Mouse (Mus musculus) liver, embryonic 13.5 days (tissue): Measurements from ENCODE around the gene Ttc6. TPM values are rescaled to one million over a fixed set of nuclear protein-coding genes. Genes with fewer than 3 reads are reported as not detected.

Experiments used
- ATAC-seq: fragments of 200-750 bp; cut with Nextera tagmentation; 2 replicates; pipeline ENCODE4 v1.8.0; 2017; ENCODE audit warnings: low read depth, mild to moderate bottlenecking, moderate number of reproducible peaks, moderate library complexity
- DNase-seq: peaks from one replicate; pipeline ENCODE4 v3.0.0; 2022
- H3K27ac ChIP-seq: fragments of 300-500 bp; sonication (generic); 2 replicates; pipeline ENCODE4 v1.5.1; 2015; ENCODE audit warnings: moderate library complexity, mild to moderate bottlenecking, inconsistent platforms
- H3K27me3 ChIP-seq: fragments of 300-500 bp; sonication (generic); 2 replicates; pipeline ENCODE4 v1.6.1; 2015; ENCODE audit warnings: mild to moderate bottlenecking, inconsistent platforms
- H3K36me3 ChIP-seq: fragments of 300-500 bp; sonication (generic); 2 replicates; pipeline ENCODE4 v1.6.1; 2015; ENCODE audit warnings: mild to moderate bottlenecking, inconsistent platforms
- H3K4me1 ChIP-seq: fragments of 300-500 bp; sonication (generic); replicated peaks from 2 replicates; pipeline ENCODE4 v1.6.1; 2015; ENCODE audit warnings: inconsistent platforms
- H3K4me2 ChIP-seq: fragments of 300-500 bp; sonication (generic); 2 replicates; pipeline ENCODE4 v1.6.1; 2015; ENCODE audit warnings: inconsistent platforms, mild to moderate bottlenecking, moderate library complexity
- H3K4me3 ChIP-seq: fragments of 300-500 bp; sonication (generic); replicated peaks from 2 replicates; pipeline ENCODE4 v1.5.1; 2015; ENCODE audit warnings: mild to moderate bottlenecking, inconsistent platforms
- H3K9ac ChIP-seq: fragments of 300-500 bp; sonication (generic); 2 replicates; pipeline ENCODE4 v1.6.1; 2015; ENCODE audit warnings: mild to moderate bottlenecking, inconsistent platforms
- H3K9me3 ChIP-seq: fragments of 300-500 bp; sonication (generic); replicated peaks from 2 replicates; pipeline ENCODE4 v1.6.1; 2016; ENCODE audit warnings: inconsistent platforms
- WGBS: fragments of 180-500 bp; shearing (Covaris S2); methylation state at CpG from one replicate; pipeline ENCODE4 v1.1.7; 2015; ENCODE audit not compliant: insufficient replicate concordance; 5-methylcytosine and 5-hydroxymethylcytosine counted together
- polyA plus RNA-seq: library from polyadenylated mRNA; unstranded; fragments of >200 nt; fragmentation: Nextera tagmentation; extraction: Ambion mirVana; gene quantifications from 2 replicates; pipeline ENCODE4 v1.2.1, GENCODE M21; 2015

Ttc6 gene
- polyA plus RNA-seq, 1 experiment from 2014 or later, result 0.05 TPM

DNA sequence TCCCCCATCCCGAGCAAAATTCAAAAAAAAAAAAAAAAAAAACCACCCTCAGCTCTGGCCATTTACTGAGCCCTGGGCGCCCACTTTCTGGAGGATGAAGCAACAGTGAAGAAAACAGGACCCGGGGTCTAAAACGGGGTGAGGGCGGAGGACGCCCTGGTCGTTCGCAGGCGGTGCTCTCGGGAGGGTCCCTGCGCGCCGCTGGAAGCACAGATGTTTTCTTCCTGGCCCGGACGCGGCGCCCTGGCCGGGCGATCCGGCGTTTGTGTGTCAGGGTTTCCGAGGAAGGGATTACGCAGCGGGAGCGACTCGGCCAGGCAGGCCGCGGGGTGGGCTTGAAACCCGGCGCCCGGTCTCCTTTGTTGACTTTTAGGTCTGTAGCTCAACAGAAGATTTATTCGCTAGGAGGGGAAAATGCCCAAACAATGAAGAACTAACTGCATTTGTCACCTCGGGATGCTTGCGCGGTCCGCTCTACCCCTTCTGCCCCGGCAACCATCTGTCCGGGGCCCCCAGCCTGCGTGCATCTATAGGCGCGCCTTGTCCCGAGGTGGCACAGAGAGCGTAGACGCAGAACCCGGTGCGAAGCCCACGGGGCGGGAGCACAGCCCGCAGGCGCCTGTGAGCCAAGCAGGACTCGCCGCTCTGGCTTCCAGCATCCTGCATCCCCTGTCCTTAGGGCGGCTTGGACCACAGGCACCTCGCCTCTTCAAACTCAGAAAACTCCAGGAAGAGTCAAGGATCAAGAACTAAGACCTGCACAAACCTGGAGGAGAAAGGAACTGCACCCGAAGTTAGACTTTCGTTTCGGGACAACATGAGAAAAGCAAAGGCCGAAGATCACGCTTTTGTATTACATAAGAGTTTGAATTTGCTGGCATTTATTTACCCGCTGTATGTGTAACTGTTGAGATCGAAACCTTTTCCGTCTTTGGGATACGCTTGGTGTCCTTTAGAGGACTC, 25.0 kb upstream of the Ttc6 start:
- under 1% methylated on average over 63 of the region's 63 CpGs for WGBS
- no peaks in the 10 kb centered on the region for H3K36me3 ChIP-seq
- H3K9me3 ChIP-seq, result no peaks in the 10 kb centered on the region
- peak overlapping the region; percentile 73 for H3K27ac ChIP-seq
- H3K27me3 ChIP-seq, result peaks cover 92% of the 10 kb centered on the region
- DNase-seq (no peak), ATAC-seq (no peak)
- peak overlapping the region; percentile 33 for H3K4me3 ChIP-seq
- peak overlapping the region; percentile 49 for H3K4me2 ChIP-seq
- peaks cover 12% of the 10 kb centered on the region; the same call in 1 of the 2 replicates for H3K4me1 ChIP-seq
- peak overlapping the region; percentile 37 for H3K9ac ChIP-seq

DNA sequence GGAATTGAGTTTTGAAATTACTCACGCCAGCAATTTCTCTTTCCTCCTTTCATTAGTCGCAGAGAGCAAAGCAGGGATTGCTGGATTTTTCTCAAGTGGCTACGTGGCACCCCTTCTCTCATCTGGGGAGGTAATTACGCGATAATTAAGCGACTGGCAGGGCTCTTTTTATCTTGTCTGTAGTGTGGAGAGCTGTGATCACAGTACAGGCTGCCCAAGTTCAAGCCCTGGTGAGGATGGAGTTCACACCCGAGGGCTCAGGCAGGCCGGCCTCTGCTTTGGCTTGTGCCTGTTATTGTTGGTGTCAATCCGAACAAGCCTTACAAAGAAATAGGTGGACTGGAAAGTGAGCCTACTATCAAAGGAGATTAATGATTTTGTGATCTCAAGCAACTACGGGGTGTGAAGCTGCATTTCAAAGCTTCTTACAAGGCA, 24.3 kb upstream of the Ttc6 start:
- ATAC-seq (no peak), DNase-seq (no peak)
- Histone ChIP-seq H3K4me3 (peak overlapping the region; percentile 33), H3K4me1 (peaks cover 12% of the 10 kb centered on the region; the same call in 1 of the 2 replicates), H3K27me3 (peaks cover 92% of the 10 kb centered on the region), H3K36me3 (no peaks in the 10 kb centered on the region), H3K4me2 (peak overlapping the region; percentile 49), H3K27ac (peak overlapping the region; percentile 64), H3K9me3 (no peaks in the 10 kb centered on the region), H3K9ac (0 out of 2 replicates have a peak overlapping the region, but pooled peaks have one; percentile 28)
- WGBS, result 3% methylated on average over 10 of the region's 10 CpGs

DNA sequence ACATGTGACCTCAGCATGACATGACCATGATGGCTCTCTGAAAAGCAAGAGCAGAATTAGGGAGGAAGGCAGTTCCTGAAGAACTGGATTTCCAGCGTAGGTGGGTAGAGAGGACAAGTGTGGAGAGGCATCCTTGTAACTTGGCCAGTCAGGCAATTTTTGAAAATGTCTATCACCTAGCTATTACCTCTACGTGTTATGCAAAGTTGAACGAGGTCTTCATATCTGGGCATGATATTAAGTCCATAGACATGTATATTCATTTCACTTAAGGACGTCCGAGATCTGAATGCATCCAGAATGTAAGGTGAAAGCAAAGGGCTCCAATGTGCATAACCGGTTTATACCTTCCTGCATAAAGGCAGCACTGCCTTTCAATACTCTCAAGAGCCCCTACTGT, 22.8 kb upstream of the Ttc6 start:
- Histone ChIP-seq H3K9me3 (no peaks in the 10 kb centered on the region), H3K27ac (no peak overlapping the region), H3K36me3 (no peaks in the 10 kb centered on the region), H3K9ac (no peak overlapping the region), H3K27me3 (peaks cover 92% of the 10 kb centered on the region), H3K4me1 (peaks cover 16% of the 10 kb centered on the region; the same call in 1 of the 2 replicates), H3K4me3 (no peak overlapping the region), H3K4me2 (peak overlapping the region; percentile 14)
- 12% methylated on average over 6 of the region's 6 CpGs for WGBS
- DNase-seq (no peak), ATAC-seq (no peak)

DNA sequence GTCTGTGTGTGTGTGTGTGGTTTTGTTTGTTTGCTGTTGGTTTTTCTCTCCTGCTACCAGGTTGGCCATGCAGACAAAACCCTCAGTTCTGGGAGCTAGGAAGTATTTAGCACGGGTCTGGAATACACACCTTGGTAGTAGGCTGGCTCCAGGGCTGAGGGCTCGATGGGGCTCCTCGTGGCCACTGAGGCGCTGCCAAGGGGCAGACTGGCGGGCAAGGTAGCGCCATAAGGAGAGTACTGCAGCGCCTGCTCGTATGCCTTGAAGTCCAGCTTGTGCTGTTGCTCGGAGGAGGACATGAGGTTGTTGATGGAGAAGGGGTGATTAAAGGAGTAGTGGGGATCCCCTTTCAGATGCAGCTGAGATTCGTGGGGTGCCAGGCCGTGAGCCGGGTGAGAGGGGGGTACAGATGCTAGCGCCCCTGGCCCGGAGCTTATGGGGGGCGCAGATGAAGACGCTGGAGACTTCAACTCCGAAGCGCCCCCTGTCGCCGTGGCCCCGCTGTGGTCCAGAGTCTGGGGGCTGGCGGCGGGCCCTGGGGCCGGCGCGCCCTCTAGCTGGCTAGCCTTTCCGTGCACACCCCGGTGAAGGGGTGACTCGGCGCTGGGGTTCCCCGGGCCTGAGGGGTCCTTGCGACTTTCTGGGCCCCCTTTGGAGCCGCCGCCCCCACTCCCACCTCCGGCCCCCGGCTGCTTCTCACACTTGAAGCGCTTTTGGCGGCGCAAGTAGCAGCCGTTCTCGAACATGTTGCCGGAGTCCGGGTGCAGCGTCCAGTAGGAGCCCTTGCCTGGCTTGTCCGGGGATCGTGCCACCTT, 21.8 kb upstream of the Ttc6 start:
- H3K4me2 ChIP-seq, result peak overlapping the region; percentile 48
- H3K9me3 ChIP-seq, result no peaks in the 10 kb centered on the region
- H3K27ac ChIP-seq, result no peak overlapping the region
- DNase-seq (no peak), ATAC-seq (peak; percentile 13; the same call in 1 of the 2 replicates)
- no peaks in the 10 kb centered on the region for H3K36me3 ChIP-seq
- peak overlapping the region; percentile 33 for H3K4me3 ChIP-seq
- WGBS, result 4% methylated on average over 44 of the region's 46 CpGs
- H3K4me1 ChIP-seq, result peaks cover 20% of the 10 kb centered on the region
- 0 out of 2 replicates have a peak overlapping the region, but pooled peaks have one; percentile 39 for H3K9ac ChIP-seq
- H3K27me3 ChIP-seq, result peaks cover 92% of the 10 kb centered on the region

DNA sequence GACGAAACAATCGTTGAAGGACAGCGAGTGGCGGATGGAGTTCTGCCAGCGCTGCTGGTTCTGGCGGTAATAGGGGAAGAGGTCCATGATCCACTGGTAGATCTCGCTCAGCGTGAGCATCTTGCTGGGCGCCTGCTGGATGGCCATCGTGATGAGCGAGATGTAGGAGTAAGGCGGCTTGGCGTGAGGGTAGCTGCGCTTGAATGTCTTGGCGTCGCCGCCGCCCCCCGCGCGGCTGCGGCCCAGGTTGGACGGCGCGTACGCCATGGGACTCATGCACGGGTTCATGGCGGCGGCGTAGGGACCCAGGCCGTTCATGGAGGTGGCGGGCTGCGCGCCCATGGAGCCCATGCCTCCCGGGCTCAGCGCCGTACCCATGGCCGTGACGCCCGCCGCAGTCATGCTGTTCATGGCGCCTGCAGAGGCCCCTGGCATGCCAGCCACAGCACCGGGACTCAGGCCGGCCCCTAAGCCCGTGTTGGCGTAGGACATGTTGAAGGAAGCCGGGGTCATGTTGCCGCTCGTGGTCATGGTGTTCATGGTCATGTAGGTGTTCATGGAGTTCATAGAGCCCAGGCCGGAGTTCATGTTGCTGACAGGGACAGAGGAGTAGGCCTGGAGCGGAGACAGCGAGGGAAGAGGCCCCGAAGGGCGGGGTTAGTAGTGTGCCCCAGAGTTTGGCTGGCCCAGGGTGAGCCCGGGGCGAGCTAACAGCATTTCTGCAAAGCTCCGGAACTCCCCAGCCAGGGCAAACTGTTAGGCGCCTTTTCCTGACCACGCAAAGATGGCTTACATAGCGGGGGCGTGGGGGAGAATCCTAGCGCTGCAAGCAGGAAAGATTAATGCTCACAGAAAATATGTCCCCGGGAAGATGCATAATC, 20.9 kb upstream of the Ttc6 start:
- Histone ChIP-seq H3K36me3 (no peaks in the 10 kb centered on the region), H3K27ac (peak overlapping the region; percentile 48), H3K9ac (peak overlapping the region; percentile 39), H3K9me3 (no peaks in the 10 kb centered on the region), H3K27me3 (peaks cover 96% of the 10 kb centered on the region), H3K4me1 (peaks cover 20% of the 10 kb centered on the region), H3K4me2 (peak overlapping the region; percentile 48), H3K4me3 (peak overlapping the region; percentile 33)
- ATAC-seq, result no peak
- 3% methylated on average over 63 of the region's 63 CpGs for WGBS
- no peak for DNase-seq

DNA sequence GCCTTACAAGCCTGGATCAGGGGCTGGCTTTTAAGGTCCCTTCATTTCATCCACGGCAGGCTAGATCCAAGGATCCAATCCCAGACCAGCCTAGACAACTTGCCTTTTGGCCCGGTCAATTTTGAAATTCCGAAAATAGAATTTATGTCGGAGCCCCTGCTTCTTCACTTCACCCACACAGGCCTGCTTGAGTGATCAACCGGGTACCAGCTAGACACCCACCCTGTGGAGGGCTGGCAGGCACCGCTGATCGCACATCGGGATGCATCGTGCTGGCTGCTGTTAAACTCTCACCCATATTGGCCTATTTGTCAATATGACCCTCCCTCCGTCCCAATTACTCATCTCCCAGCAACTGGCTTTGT, 20.3 kb upstream of the Ttc6 start:
- no peak for ATAC-seq
- WGBS, result 4% methylated on average over 10 of the region's 10 CpGs
- H3K4me3 ChIP-seq, result peak overlapping the region; percentile 33
- H3K27me3 ChIP-seq, result peaks cover 96% of the 10 kb centered on the region
- peaks cover 20% of the 10 kb centered on the region for H3K4me1 ChIP-seq
- H3K27ac ChIP-seq, result no peak overlapping the region
- H3K4me2 ChIP-seq, result peak overlapping the region; percentile 48
- no peak for DNase-seq
- peak overlapping the region; percentile 39 for H3K9ac ChIP-seq
- no peaks in the 10 kb centered on the region for H3K36me3 ChIP-seq
- H3K9me3 ChIP-seq, result no peaks in the 10 kb centered on the region

DNA sequence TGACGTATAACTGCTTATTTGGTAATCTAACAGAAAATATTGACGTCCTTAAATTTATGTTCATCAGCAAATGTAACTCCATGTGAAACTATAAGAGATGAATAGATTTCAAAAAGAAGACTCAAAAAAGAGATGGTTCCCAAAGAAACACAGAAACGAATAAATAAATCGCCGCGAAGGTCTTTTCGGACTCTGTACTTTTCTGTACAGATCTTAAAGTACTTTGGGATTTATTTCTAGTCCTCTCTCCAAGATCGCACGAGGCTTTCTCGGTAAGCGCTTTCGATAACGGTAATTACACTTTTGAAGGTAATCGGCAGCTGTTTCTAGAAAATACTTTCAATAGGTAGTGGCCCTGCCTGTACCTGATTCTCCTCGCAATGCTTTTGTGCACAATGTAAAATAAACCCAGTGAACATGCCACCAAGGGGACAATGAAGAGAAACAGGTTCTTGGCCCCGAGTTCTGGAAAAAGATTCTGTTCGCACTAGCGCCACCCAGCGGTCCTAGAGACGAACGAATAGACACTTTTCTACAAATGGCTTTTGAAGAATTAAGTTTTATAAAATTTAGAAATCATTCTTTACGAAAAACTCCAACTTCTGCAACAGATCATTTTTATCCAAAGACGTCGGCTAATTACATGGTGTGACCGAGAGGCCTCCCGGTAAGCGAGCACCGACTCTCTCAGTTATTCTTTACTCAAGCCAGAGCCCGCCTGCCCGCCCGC, 19.1 kb upstream of the Ttc6 start:
- Histone ChIP-seq H3K4me1 (peaks cover 25% of the 10 kb centered on the region), H3K36me3 (no peaks in the 10 kb centered on the region), H3K4me3 (peak overlapping the region; percentile 58), H3K9ac (peak overlapping the region; percentile 47), H3K4me2 (peak overlapping the region; percentile 64), H3K9me3 (no peaks in the 10 kb centered on the region), H3K27me3 (peaks cover 96% of the 10 kb centered on the region), H3K27ac (peak overlapping the region; percentile 63)
- DNase-seq (no peak), ATAC-seq (no peak)
- 2% methylated on average over 31 of the region's 31 CpGs for WGBS

DNA sequence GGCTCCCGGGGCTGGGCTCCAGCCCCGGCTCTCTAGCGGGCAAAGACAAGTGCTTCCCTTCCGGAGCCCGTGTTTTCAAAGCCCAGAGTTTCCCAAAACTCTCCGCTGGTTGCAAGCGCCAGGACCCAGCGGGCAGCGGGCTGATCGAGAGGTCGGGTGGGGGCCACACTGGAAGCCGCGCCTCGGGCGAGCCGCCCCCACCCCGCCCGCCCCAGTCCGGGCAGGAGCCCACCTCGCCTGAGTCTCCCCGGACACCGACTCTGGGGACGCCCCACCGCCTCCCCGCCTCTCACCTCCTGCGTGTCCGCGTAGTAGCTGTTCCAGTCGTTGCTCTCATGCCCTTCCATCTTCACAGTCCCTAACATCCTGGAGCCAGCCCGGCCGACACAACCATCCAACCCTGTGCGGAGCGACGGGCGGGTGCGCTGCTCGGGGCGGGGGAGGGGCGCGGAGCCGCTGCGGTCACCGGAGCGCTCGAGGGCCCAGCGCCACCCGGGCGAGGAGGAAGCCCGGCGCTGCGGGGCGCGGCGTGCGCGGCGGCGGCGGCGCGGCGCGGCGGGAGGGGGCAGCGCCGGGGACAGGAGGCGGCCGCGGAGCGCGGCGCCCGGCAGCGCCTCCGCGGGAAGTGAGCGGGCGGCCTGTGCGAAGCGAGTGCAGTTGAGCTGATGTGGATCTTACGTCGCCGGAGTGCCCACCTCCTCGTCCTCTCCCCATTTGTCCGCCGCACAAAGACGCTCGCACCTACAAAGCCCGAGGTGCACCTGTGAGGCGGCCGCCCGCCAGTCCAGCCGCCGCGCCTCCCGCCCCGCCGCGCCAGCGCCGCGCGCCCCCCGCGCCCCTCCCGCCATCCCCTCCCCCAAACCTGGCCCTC, 18.3 kb upstream of the Ttc6 start:
- WGBS, result 1% methylated on average over 96 of the region's 106 CpGs
- no peak for DNase-seq

DNA sequence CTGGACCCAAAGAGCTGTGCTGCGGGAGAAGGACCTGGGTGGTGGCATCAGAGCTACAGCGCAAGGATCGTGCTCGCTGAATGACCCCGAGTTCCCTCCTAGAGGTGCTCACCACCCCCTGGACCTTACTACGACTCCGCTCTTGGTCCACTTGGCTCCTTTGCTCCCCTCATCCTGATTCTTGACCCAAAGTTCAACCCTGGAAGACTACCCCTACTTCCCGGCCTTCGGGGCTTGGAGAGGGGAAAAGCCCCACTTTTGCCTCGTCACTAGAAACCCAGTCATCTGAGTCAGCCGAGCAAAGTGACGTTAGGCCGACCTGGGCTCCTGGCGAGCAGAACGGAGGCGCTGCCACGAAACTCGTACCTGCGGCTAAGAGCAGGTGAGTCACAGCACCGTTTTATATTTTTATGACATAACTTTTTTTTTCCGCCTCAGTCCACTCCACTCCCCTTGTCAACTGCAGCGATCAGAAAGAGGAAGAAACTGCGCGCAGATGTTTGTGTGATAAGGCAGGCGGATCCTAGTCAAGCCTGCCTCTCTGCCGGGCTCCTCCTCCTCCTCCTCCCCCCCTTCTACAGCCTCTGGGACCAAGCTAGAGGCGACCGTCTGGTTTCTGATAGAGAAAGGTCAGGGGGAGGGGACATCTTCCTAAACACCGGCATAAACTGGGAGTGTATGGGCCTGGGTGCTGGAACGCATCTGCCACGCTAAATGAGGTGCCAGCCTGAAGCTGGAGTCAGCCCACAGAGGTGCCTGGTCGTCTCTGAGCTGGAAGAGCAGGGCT, 17.3 kb upstream of the Ttc6 start, which contains the start of gene Foxa1:
Foxa1 (minus strand) TSS at position 502 of the 787 bp plus-strand sequence.
- Histone ChIP-seq H3K9me3 (no peaks in the 10 kb centered on the region), H3K4me1 (peaks cover 25% of the 10 kb centered on the region), H3K9ac (no peak within 1 kb of the TSS; the same call in 1 of the 2 replicates), H3K4me2 (peak within 1 kb of the TSS; percentile 64), H3K27me3 (peaks cover 100% of the 10 kb centered on the region), H3K4me3 (peak within 1 kb of the TSS; percentile 58), H3K27ac (no peak within 1 kb of the TSS), H3K36me3 (no peaks in the 10 kb centered on the region)
- WGBS, result under 1% methylated on average over 32 of the region's 32 CpGs
- ATAC-seq (peak; percentile 40), DNase-seq (no peak)

More for the DNA sequence above, 18.3 kb upstream of the Ttc6 start:
- Histone ChIP-seq H3K4me3 (peak overlapping the region; percentile 58), H3K27ac (peak overlapping the region; percentile 63), H3K36me3 (no peaks in the 10 kb centered on the region), H3K4me1 (peaks cover 25% of the 10 kb centered on the region), H3K27me3 (peaks cover 100% of the 10 kb centered on the region), H3K9me3 (no peaks in the 10 kb centered on the region), H3K4me2 (peak overlapping the region; percentile 64), H3K9ac (peak overlapping the region; percentile 47)
- peak; percentile 52 for ATAC-seq
